Mouse (Mus musculus) CH12.LX (cell line): ENCODE results near the gene Lrrc63. TPM values are rescaled to one million over a fixed set of nuclear protein-coding genes. Genes with fewer than 3 reads are reported as not detected.

ENCODE experiments used
- DNase-seq: peaks from one replicate; pipeline ENCODE4 v3.0.0-alpha.2; 2013; ENCODE audit errors: extremely low read depth
- H3K27ac ChIP-seq: 2 replicates; pipeline ENCODE4 v1.5.1; 2012; ENCODE audit warnings: low read depth, mild to moderate bottlenecking, control low read depth, moderate library complexity; ENCODE audit not compliant: insufficient read depth
- H3K27me3 ChIP-seq: replicated peaks from 2 replicates; pipeline ENCODE3; 2012; ENCODE audit warnings: inconsistent platforms
- H3K36me3 ChIP-seq, 2 experiments: replicated peaks in 1 of 2; 2 replicates each; pipeline versions ENCODE3 to v1.6.1; 2012; ENCODE audit warnings: inconsistent platforms in 1 of 2, low read length in 1 of 2, mild to moderate bottlenecking in 1 of 2, mixed read lengths in 1 of 2, moderate library complexity in 1 of 2; ENCODE audit not compliant: control insufficient read depth in 1 of 2, insufficient read depth in 1 of 2
- H3K4me1 ChIP-seq, 2 experiments: 2 replicates each; pipeline ENCODE4 v1.6.1; 2012; ENCODE audit warnings: inconsistent platforms in 1 of 2, moderate library complexity in 1 of 2; ENCODE audit not compliant: insufficient read depth in 2 of 2, control insufficient read depth in 1 of 2
- H3K4me2 ChIP-seq: 2 replicates; pipeline ENCODE4 v1.6.1; 2012; ENCODE audit warnings: low read depth, mild to moderate bottlenecking, control low read depth; ENCODE audit not compliant: poor library complexity, insufficient read depth, severe bottlenecking
- H3K4me3 ChIP-seq, 3 experiments: fragments of 150-350 bp in 1 of 3; sonication (generic) in 1 of 3; replicated peaks in 1 of 3; 2 replicates each; pipeline versions ENCODE3 to v1.5.1; 2011 to 2012; ENCODE audit warnings: low read depth in 2 of 3, low read length in 2 of 3, mild to moderate bottlenecking in 2 of 3, moderate library complexity in 2 of 3, control low read depth in 1 of 3, improper control_type of control experiment in 1 of 3, inconsistent platforms in 1 of 3, mixed read lengths in 1 of 3; ENCODE audit not compliant: poor library complexity in 1 of 3
- H3K79me2 ChIP-seq: replicated peaks from 2 replicates; pipeline ENCODE4 v1.6.1; 2012; ENCODE audit warnings: mild to moderate bottlenecking, moderate library complexity; ENCODE audit not compliant: control insufficient read depth, poor library complexity, insufficient read depth, severe bottlenecking; ENCODE audit errors: extremely low read depth
- H3K9ac ChIP-seq: 2 replicates; pipeline ENCODE4 v1.6.1; 2012; ENCODE audit warnings: low read depth, mild to moderate bottlenecking, control low read depth, moderate library complexity; ENCODE audit not compliant: insufficient read depth
- H3K9me3 ChIP-seq: replicated peaks from 2 replicates; pipeline ENCODE3; 2012; ENCODE audit warnings: low read length, inconsistent platforms, mixed read lengths
- BHLHE40 ChIP-seq: IDR thresholded peaks from 2 replicates; pipeline ENCODE4 v1.6.1; 2011; ENCODE audit warnings: mild to moderate bottlenecking, low read depth, low read length, improper control_type of control experiment
- CHD1 ChIP-seq: IDR thresholded peaks from 2 replicates; pipeline ENCODE4 v1.6.1; 2012; ENCODE audit warnings: low read depth, low read length, improper control_type of control experiment, inconsistent platforms
- CHD2 ChIP-seq: IDR thresholded peaks from 2 replicates; pipeline ENCODE4 v1.6.1; 2011; ENCODE audit warnings: low read length, improper control_type of control experiment
- CTCF ChIP-seq, 2 experiments: IDR thresholded peaks in 1 of 2; conservative IDR thresholded peaks in 1 of 2; 2 replicates each; pipeline ENCODE4 v1.5.1; 2011 to 2012; ENCODE audit warnings: low read depth in 2 of 2, low read length in 2 of 2, improper control_type of control experiment in 1 of 2, inconsistent platforms in 1 of 2, mild to moderate bottlenecking in 1 of 2, moderate library complexity in 1 of 2
- E2F4 ChIP-seq: IDR thresholded peaks from 2 replicates; pipeline ENCODE4 v1.6.1; 2011; ENCODE audit warnings: low read depth, low read length, improper control_type of control experiment; ENCODE audit not compliant: insufficient replicate concordance
- HCFC1 ChIP-seq: IDR thresholded peaks from 2 replicates; pipeline ENCODE4 v1.6.1; 2012; ENCODE audit warnings: low read depth, mild to moderate bottlenecking, inconsistent platforms, low read length, improper control_type of control experiment
- JUN ChIP-seq: IDR thresholded peaks from 2 replicates; pipeline ENCODE4 v1.6.1; 2011; ENCODE audit warnings: low read depth, mild to moderate bottlenecking, low read length, improper control_type of control experiment, moderate library complexity; ENCODE audit not compliant: insufficient read depth
- KAT2A ChIP-seq: IDR thresholded peaks from 2 replicates; pipeline ENCODE4 v1.6.1; 2012; ENCODE audit warnings: low read length, improper control_type of control experiment, inconsistent platforms; ENCODE audit not compliant: insufficient replicate concordance
- MAFK ChIP-seq: IDR thresholded peaks from 2 replicates; pipeline ENCODE4 v1.6.1; 2011; ENCODE audit warnings: low read length, improper control_type of control experiment; ENCODE audit not compliant: insufficient replicate concordance
- MEF2A ChIP-seq: IDR thresholded peaks from 2 replicates; pipeline ENCODE4 v1.6.1; 2014; ENCODE audit warnings: low read depth, mild to moderate bottlenecking, inconsistent platforms, low read length, improper control_type of control experiment, borderline replicate concordance
- PAX5 ChIP-seq: IDR thresholded peaks from 2 replicates; pipeline ENCODE4 v1.6.1; 2012; ENCODE audit warnings: low read length, inconsistent platforms, mixed read lengths
- POLR2A ChIP-seq: IDR thresholded peaks from 2 replicates; pipeline ENCODE4 v1.6.1; 2011; ENCODE audit warnings: low read depth, mild to moderate bottlenecking, improper control_type of control experiment, low read length
- SIN3A ChIP-seq: IDR thresholded peaks from 2 replicates; pipeline ENCODE4 v1.6.1; 2012; ENCODE audit warnings: low read length, improper control_type of control experiment, inconsistent platforms
- TBP ChIP-seq: conservative IDR thresholded peaks from 2 replicates; pipeline ENCODE4 v1.6.1; 2011; ENCODE audit warnings: low read depth, low read length, improper control_type of control experiment
- TCF12 ChIP-seq: IDR thresholded peaks from 2 replicates; pipeline ENCODE4 v1.6.1; 2014; ENCODE audit warnings: low read depth, mild to moderate bottlenecking, inconsistent platforms, low read length, improper control_type of control experiment
- UBTF ChIP-seq: IDR thresholded peaks from 2 replicates; pipeline ENCODE4 v1.6.1; 2012; ENCODE audit warnings: low read depth, mild to moderate bottlenecking, inconsistent platforms, low read length, improper control_type of control experiment, moderate library complexity
- USF1 ChIP-seq: IDR thresholded peaks from 2 replicates; pipeline ENCODE4 v1.6.1; 2014; ENCODE audit warnings: low read depth, mild to moderate bottlenecking, inconsistent platforms, low read length, improper control_type of control experiment
- USF2 ChIP-seq: conservative IDR thresholded peaks from 2 replicates; pipeline ENCODE4 v1.6.1; 2011; ENCODE audit warnings: low read depth, low read length, improper control_type of control experiment
- ZC3H11A ChIP-seq: IDR thresholded peaks from 2 replicates; pipeline ENCODE4 v1.6.1; 2012; ENCODE audit warnings: low read depth, mild to moderate bottlenecking, inconsistent platforms, low read length, improper control_type of control experiment
- dilution Hi-C: fragments of 300-500 bp; cut with MboI; formaldehyde crosslinking; loops from 2 replicates; pipeline ENCODE4 v1.14.3; 2020; ENCODE audit warnings: low sequenced_read_pairs; ENCODE audit not compliant: extremely low pct_unique_long_range_greater_than_20kb, extremely low pct_ligation_motif_present
- in situ Hi-C: fragments of 300-500 bp; cut with MboI; formaldehyde crosslinking; loops from 3 replicates; pipeline ENCODE4 v1.14.3; 2019; ENCODE audit warnings: low sequenced_read_pairs, low pct_ligation_motif_present, low pct_unique_long_range_greater_than_20kb, mixed read lengths
- polyA plus RNA-seq: library from polyadenylated mRNA; unstranded; fragments of >175 nt; gene quantifications from 2 replicates; pipeline ENCODE4 v1.2.1, GENCODE M21; 2012; ENCODE audit warnings: low read depth; ENCODE audit not compliant: insufficient read length
- total RNA-seq, 2 experiments: library from RNA; depleted of rRNA; stranded (reverse); fragments of 300-350 nt in 1 of 2; fragments of >200 nt in 1 of 2; gene quantifications; 2 replicates each; pipeline ENCODE4 v1.2.3; 2012 to 2014

The Lrrc63 gene
- total and polyA plus RNA-seq, 3 experiments: not detected

DNA sequence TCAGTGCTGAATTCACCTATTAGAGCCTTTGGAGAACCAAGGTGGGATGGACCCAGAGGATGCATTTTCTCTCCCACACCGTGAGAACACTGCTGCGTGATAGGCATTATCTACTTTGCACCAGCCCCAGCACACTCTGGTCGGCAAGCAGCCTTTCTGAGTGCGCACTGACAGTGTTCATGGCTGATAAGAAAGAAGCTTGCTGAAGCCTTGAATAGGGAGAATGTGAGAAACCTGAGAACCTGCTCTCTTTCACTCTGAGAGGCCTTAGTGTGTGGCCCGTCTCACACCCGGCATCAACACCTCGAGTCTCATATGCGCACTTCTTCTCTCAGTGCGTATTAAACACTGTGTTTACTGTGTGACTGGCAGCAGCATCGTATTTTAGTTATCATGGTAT, 7.8 kb upstream of the Lrrc63 start:
- Histone ChIP-seq H3K4me3 (no peak overlapping the region), H3K27ac (no peak overlapping the region), H3K27me3 (no peaks in the 10 kb centered on the region)

GRCm38 (mm10) chr14:75136119-75136966, 5.7 kb upstream of the Lrrc63 start:
- Histone ChIP-seq H3K9ac (no peak overlapping the region), H3K4me2 (peak overlapping the region; percentile 76), H3K27me3 (peaks cover 4% of the 10 kb centered on the region), H3K9me3 (no peaks in the 10 kb centered on the region), H3K4me3 (no peak overlapping the region), H3K79me2 (no peaks in the 10 kb centered on the region), H3K36me3 (peaks cover 0 to 2% of the 10 kb centered on the region in 2 experiments), H3K4me1 (peaks cover 0 to 40% of the 10 kb centered on the region in 2 experiments; a peak in 3 of 4 replicates), H3K27ac (no peak overlapping the region)
- dilution Hi-C loops (no loop called here), in situ Hi-C loops (no loop called here)
- no peak for TF ChIP-seq E2F4
- TF ChIP-seq ZC3H11A: no peak
- peak; percentile 71 for TF ChIP-seq BHLHE40
- TF ChIP-seq CHD2: no peak
- peak; percentile 17 for DNase-seq

More for the DNA sequence above, 7.8 kb upstream of the Lrrc63 start:
- peaks cover 0 to 2% of the 10 kb centered on the region in 2 experiments for H3K36me3 ChIP-seq
- H3K9me3 ChIP-seq: no peaks in the 10 kb centered on the region
- DNase-seq: no peak
- dilution Hi-C loops: no loop called here
- no peak overlapping the region for H3K9ac ChIP-seq
- in situ Hi-C loops: no loop called here
- no peak for TF ChIP-seq POLR2A
- TF ChIP-seq CHD1: no peak
- TF ChIP-seq TBP: no peak
- no peak for TF ChIP-seq MEF2A
- no peak for TF ChIP-seq USF2
- no peak for TF ChIP-seq UBTF
- no peak for TF ChIP-seq USF1
- no peak for TF ChIP-seq SIN3A
- no peak for TF ChIP-seq JUN
- no peak for TF ChIP-seq TCF12
- TF ChIP-seq CTCF (conservative IDR thresholded peaks at IDR 0.05 in 1 of 2, IDR thresholded peaks at IDR 0.05 in 1 of 2; ENCODE audit: low read depth in 2 of 2, low read length in 2 of 2): no peak
- no peak for TF ChIP-seq PAX5
- no peak for TF ChIP-seq MAFK
- no peak for TF ChIP-seq HCFC1
- no peak for TF ChIP-seq KAT2A
- TF ChIP-seq, all 38 proteins: peak for 0
- Histone ChIP-seq H3K4me1 (peaks cover 0 to 25% of the 10 kb centered on the region in 2 experiments; a peak in 3 of 4 replicates), H3K4me2 (no peak overlapping the region), H3K79me2 (no peaks in the 10 kb centered on the region)
